Mouse (Mus musculus) E14TG2a.4 (cell line): Measurements from ENCODE around the gene Grb2.

Source experiments
- CTCF ChIP-seq: conservative IDR thresholded peaks from 2 replicates; pipeline ENCODE4 v1.5.1; 2014; ENCODE audit warnings: low read length
- NANOG ChIP-seq: IDR thresholded peaks from 2 replicates; pipeline ENCODE4 v1.6.1; 2014; ENCODE audit warnings: borderline replicate concordance, low read length, mixed read lengths
- POU5F1 ChIP-seq: IDR thresholded peaks from 2 replicates; pipeline ENCODE4 v1.6.1; 2014; ENCODE audit warnings: low read length, borderline replicate concordance

DNA sequence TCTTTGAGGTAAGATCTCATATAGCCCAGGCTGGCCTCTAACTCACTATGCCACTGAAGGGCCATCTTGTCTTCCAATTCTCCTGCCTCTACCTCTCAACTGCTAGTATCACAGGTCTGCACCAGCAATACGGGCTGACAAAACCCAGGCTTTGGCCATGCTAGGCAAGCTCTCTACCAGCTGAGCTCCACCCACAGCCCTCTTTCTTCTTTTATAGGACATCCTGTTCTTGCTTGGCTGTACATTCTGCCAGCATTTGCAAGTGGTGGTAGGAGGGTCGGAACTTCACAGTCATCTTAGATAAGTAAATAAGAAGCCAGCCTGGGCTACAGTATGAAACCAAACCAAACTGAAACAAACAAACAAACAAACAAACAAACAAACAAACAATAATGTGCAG is 43.3 kb upstream of the Grb2 start:
- TF ChIP-seq CTCF (no peak), POU5F1 (no peak), NANOG (no peak)
